Mouse (Mus musculus) CD8-positive naive resting alpha-beta T cell, adult 2 months (primary cell): ENCODE measurements around the gene Clic6.

ENCODE experiments used
- DNase-seq, 2 experiments: peaks; one replicate each; pipeline ENCODE4 v3.0.0; 2022; ENCODE audit warnings: low read depth in 2 of 2, low spot score in 2 of 2

The Clic6 gene

DNA sequence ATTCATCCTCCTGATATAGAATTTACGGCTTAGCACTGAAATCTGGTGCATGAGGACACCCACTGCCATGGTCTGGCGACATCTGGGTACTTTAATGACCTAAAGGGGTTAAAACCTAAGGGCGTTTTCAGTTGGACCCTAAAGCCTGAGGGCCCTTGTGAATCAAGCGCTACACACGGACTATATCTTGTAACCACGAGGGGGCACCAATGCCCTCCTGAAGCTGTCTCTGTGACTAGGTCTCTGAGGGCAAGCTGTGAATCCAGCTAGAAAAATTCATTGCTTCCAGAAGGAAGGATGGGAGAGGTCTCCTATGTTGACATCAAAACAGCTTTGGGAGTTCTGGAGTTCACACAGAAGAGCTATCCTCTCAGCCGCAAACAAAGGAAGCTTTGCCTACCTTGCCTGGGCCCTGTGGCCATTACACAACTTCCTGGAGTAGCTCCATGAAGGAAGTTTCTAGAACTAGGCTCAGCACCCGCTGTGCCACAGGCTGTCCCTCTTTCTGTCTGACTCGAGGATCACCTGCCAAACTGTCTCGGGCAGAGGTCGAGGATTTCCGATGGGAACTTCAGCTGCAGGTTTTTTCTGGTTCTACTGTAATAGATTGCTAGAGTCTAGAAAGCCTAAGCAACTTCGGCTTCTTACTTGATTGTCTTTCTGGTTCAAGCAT, 34.4 kb downstream of the Clic6 start:
- DNase-seq, result no peak

DNA sequence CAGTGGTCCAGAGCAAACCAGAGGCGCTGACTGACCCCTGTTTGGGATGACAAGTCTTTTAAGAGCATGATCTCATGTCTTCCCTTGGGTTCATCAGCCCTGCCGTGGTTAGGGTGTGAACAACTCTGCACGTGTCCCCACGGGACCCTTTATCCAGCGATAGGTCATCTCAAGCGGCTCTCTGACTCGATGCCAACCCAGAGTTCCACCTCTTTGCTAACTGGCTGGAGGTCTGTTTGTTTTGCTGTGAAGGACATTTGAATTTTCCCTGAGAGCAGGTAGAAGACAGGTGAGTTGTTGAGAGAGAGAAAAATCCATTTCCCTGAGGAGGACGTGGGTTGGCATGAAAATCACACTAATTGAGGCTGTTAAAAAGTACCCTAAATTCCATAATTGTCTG, 37.8 kb downstream of the Clic6 start:
- DNase-seq, result no peak

DNA sequence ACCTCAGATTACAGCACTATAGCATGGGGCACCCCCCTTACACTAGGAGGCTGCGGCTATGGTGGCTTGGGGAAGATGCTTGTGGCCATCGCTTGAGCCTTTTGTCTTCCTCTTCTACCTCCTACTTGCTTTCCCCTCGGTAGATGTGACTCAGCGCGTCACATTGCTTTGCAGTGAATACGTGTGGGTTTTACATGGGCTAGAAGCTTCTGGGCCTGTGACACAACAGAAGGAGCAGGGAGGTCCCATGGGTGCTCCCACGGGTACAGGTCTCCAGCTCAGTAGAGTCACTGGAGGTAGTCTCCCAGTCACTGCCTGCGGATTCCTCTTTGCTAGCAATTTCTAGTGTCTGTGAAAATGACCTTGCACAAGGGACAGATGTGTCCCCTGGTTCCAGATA, 39.1 kb downstream of the Clic6 start:
- no peak for DNase-seq

DNA sequence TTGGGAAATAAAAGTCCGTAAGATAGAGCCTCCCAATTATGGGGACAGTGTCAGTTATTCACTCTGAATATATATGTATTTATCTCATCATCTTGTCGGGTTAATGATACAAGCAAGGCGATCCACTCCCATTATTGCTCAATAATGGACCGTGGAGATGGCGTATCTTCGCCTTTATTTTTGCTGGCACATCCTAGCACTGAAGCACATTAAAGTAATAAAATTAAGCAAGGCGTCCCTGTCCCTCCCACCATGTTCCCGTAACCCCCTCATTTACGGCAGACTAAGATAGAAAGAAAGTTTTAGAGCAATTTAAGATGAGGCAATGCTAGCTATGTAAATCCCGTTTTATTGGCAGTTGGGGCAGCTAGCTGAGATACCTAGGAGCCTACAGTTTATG, 40.4 kb downstream of the Clic6 start:
- no peak for DNase-seq

DNA sequence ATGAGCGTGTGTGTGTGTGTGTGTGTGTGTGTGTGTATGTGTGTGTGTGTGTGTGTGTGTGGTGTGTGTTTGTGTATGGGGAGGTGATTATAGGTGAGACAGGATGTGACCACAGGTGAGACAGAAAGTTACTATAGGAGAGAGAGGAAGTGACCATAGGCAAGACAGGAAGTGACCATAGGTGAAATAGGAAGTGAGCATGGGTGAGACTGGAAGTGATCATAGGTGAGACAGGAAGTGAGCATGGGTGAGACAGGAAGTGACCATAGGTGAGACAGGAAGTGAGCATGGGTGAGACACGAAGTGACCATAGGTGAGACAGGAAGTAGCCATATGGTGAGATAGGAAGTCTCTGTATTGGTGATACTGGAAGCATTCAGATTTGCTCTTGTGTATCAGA, 49.7 kb downstream of the Clic6 start:
- no peak for DNase-seq

DNA sequence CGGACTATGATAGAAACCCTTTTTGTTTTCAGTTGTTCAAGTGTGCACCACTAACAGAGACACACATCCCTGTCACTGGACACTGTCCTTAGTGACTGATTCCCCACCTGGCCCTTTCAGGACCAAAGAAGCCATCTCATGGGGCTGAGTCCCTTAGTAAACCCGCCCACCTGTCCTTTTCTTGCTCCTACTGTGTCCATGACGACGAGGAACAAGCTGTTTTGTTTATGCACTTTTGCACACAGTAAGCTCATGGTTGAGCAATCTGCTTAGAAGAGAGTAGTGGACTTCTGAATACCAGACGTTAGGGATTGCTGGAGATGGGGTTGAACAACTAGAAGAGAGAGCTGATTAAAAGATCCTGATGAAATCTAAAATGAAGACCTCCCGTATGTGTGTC, 52.8 kb downstream of the Clic6 start:
- no peak for DNase-seq

DNA sequence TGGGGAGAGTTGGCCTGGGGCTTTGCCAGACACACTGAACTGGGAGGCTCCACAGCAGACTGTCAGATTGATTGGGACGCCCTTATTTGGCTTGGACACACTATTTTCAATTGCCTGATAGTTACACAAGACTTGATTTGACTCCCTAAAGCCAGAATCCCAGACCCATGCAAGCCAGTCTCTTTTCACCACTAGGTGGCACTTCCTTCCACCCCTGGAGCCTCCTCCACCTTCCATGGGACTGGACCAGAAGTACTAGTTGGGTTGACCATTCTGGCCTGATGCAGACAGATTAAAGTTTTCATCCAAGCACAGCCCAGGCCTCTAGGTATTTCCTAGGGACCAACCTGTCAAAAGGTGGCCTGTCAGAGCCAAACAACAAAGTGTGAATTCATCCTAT, 58.7 kb downstream of the Clic6 start:
- DNase-seq, result no peak

DNA sequence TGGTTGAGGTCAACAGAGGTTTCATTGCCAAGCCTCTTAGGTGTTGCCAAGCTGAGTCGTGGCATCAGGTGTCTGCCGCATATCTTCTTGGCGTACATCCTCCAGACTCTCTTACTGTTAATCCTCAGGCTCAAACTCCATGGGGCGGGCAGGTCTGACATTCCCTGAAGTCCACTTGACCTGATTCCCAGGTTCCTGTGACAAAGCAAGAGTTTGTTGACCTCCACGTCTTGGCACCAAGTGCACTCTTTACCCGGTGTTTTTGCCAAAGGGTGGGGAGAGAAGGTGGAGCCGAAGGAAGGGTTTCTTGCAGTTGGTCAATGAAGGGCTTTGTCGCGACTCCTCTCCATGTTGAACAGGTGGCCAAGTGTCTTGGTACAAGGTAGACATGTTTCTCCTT, 63.1 kb downstream of the Clic6 start:
- no peak for DNase-seq

DNA sequence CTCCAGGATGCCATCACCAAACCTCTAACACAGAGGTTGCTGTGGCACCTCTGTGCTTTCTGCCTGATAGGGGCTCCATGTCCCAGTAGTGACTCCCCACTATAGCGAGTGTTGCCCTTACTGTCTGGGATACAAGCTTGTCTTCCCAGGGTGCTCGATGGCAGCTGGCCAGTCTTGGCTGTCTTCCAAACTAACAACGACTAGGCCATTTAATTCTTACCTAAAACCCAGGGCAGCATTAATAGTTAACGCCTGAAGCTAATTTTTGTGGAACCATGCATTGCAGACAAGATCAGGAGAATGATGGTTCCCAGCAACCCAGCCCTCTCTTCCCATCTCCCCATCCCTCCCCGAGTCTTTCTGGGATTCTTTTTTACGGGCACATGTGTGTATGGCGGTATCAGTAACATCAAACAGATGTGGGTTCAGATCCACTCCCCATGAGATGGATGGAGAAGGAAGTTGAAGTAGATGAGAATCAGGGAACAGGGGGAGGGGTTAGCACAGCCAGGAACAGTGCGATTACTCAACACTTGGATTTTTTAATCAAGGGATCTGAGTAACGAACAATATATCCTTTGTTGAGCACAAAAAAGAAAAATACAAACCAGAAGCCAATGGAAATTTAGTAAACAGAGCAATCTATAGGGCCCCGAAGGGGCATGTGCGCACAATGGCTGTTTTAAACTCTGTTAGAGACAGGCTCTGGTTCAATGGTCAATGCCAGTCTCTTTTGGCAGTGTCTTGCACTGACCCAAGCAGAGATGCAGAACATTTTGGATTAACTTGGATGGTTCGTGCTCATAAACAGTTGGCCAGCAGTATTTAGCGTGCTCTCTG, 66.0 kb downstream of the Clic6 start:
- no peak for DNase-seq

DNA sequence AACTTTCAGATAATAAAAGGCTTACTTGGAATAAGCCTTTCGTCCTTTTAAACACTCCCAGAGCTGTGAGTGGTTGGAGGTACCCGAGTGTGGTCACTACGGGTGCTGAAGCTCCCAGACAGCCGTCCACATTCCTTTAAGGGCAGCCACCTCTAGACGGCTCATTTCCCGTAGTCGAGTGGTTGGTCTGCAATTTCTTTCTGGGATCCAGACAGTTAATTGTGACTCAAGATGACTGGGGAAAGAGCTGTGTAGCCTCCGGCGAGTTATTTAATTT, 66.5 kb downstream of the Clic6 start:
- no peak for DNase-seq

DNA sequence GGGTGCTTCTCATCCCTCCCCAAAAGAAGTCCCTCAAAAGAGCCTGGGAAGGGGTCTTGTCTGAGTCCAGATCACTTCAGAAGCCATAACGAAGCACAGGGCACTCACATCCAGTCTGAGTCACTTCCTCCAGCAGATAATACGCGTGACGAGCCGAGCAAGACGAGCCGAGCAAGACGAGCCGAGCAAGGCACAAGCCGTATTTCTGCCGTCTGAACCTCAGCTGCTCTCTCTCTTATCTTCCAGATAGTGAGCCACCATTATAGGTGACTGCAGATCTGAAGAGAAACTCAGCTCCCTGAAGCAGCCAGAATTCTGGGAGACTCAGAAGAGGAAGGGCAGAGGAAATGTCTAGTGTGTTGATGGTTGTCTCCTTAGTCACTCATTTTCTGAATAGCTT, 67.3 kb downstream of the Clic6 start:
- no peak for DNase-seq

DNA sequence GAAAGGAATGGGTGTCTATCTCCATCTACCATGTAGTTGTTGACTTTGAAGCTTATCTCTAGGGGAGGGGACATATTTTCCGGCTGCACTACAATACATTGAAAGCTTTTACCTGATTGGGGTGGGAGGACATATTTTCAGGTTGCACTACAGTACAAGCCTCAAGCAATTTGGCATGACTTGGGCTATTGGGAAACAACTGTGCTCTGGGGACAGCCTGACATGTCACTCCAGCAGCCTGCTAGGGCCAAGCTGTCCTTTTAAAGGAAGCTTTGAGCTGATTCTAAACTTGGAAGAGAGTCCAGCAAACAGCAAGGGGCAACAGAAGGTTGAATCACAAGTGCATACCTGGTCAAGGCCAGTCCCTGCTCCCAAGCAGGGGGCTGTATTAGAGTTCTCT, 69.5 kb downstream of the Clic6 start:
- DNase-seq, result no peak

DNA sequence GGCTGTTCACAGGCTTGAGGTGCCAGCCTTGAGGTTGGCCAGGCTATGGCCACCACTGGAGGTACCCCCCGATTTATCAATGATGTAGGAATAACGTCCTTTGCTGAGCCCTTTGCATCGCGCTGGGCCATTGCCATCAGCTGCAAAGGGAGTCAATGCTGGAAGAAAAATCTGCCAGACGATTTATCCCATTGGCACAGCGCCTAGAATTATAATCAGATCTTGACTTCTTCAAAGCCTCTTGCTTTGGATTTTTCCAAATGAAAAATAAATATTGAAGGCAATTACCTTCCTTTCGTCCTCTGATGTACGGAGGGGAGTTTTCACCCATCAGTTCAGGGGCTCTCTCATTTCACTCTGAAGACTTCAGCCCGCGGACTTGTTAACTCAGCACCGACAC, 79.8 kb downstream of the Clic6 start:
- DNase-seq, result no peak

DNA sequence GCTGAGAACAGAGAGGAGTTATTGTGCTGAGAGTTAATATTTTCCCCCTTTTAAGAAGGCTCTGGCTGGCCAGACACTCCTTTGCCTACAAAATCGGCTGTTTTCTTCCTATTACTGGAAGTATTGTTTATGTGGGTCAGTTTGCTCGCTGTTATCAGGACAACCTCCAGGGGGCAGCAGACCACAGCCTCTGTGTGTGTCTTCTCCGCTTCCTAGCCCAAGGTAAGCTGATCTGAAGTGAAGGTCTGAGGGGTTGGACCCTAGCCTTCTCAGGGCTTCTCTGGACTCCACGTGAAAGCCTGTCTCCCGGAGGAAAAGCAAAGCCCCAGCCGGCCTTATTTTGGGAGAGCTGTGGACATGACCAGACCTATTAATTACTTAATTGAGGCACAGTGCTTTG, 80.2 kb downstream of the Clic6 start:
- DNase-seq, result peak; percentile 69 to 82

DNA sequence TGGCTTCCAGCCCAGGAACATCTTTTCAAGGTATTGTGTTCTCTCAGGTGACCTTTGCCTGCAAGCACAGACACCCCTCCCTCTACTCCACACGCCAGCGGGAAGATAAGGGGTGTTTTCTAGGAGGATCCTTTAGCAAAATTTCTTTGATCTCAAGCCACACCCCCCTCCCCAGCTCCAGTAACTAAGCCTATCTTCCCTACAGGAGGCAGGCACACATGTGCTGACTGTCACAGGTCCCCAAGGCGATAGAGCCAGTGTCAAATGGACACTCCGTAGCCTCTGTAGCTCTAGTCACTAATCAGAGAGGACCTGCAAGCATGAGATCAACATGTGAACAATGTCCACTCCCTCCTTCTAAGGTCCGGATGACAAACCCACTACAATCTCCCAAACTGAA, 80.6 kb downstream of the Clic6 start:
- no peak for DNase-seq

DNA sequence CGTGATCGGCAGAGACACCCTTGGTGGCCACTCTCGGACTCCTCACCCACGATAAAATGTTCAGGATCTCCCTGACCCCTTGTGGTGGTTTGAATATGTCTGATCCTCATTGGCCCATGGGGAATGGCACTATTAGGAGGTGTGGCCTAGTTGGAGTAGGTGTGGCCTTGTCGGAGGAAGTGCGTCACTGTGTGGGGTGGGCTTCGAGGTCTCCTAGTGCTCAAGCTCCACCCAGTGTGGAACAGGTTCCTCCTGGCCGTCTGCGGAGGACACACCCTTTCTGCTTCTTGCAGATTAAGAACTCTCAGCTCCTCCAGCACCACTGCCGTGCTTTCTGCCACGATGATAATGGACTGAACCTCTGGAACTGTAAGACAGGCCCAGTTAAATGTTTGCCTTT, 85.7 kb downstream of the Clic6 start:
- no peak for DNase-seq

DNA sequence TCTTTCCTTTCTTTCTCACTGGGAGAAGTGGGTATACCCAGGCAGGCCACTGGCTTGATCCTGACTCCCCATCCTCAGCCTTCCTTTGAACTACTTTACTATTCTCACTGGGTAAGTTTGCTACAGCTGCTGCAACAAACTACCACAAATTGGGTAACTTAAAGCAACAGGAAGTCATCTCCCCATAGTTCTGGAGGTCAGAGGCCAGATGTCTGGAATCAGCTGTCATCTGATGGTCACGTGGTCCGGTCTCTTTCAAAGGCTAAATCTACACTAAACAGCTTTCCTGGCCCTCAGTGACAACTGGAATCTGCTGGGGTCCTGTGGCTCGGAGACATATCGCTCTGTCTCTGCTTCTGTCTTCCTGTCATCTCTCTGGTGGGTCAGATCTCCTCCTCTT, 87.7 kb downstream of the Clic6 start:
- DNase-seq, result no peak

DNA sequence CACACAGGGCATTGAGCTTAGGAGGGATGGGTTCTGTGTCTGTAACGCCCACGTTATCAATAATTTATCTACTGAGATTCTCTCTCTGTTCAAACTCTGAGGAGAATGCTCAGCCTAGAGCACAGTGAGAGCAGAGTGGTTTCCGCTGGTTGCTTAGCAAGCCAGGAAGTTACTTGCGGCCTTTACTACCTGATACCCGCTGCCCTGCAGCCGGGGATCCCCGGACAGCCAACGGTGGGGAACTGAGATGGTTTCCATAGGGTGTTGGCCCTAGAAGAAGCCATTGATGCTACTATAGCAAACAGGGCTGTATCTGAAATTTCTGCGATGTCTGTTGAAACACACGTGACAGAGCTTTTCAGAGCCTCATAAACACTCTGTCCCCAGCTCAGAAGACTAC, 90.3 kb downstream of the Clic6 start:
- peak in 1 of 2 experiments; percentile 8 for DNase-seq

DNA sequence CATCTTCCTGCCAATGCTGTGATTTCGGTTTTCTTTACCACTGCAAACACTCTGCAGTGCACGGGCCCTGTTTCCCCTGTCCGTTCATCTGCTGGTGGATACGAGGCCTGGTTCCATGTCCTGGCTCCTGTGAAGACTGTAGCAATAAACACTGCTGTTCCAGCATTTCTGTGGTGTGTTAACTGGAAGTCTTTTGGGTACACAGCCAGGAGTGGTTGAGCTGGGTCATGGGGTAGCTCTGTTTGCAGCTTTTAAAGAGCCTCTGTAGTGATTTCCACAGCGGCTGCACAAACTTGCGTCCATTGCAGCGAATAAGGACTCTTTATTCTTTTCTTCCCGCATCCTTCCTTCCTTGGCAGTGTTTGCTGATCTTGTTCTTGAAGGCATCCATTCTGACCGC, 91.8 kb downstream of the Clic6 start:
- DNase-seq, result no peak

DNA sequence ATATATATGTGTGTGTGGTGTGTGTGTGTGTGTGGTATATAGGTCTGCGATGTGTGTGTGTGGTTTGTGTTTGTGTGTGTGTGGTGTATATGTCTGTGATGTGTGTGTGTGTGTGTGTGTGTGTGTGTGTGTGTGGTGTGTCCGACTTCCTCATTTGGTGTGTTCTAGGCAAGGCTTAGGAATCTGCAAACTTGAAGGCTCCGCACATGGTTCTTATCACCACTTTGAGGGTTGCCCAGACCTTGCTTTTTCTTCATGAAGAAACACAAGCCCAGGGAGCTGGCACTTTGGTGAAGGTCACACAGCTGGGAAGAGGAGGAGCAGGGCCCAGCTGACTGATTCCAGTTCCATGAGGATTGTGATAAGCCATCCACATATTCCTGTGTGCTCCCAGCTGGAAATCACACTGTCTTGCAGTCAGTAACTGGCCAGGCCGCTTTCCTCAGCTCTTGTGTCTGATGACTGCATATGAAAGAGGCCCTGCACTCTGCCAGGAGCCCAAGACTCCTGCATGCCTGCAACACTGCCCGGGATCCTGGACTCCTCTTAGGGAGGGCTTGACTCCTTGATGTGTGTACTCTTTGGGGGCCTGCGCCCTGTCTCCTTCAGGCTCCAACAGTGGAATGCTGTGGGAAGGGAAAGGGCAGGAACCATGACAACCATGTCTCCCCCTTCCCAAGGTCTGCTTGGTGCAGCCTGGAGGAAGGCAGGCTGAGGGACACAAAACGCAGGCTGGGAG, 93.5 kb downstream of the Clic6 start:
- DNase-seq, result no peak

DNA sequence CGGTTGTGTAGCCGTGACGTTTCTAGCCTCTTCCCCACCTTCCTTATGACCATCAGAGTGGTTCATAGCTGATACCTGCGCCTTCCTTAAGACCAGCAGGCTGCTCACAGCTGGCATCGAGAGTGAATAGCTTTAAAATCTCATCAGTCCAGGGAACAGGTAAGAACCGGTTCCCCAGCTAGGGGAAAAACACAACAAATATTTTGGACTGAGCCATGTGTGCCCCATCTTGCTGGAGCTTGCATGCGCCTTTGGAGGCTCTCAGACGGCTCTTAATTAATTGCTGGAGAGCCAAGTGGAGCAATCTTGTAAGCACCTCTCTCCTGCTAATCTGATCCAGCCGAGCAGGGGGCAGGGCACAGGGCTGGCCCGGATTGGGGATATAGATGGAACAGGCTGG, 95.4 kb downstream of the Clic6 start:
- DNase-seq, result no peak

DNA sequence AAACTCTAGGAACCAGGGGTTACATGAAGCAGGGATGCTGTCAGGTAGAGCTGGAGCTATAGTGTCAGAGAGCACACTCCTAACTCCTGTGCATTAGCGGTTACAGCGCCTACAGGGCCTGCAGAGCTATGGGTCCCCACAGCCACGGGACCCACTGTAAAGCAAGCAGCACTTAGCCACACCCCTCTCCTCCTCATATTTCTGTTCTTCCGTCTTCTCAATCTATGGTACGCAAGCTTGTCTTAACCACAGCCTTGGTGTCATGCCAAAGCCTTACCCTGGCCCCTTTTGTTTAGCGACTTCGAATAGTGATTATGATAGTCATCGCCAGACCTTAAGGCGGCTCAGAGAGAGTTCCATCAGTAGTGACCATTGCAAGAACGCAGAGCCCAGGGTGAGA, 96.2 kb downstream of the Clic6 start:
- no peak for DNase-seq

DNA sequence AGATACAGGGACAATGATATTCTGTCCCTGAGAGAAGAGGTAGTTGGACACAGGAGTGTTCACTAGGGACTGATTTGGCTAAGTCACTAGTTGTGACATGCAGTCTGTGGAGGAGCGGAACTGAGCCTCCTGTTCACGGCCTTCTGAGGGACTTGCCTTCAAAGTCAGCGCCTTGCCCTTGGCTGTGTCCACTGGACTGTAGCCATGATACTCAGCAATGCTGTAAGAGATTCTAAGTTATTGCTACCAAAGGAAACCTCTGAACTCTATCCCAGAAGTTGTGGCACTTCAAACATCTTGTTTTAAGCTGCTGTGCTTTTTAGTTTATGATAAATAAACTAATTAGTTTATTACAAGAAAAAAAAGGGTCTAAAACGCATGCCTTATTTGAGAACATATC, 102.3 kb downstream of the Clic6 start:
- DNase-seq, result no peak
